Mouse (Mus musculus) neural tube, embryonic 10.5 days (tissue): ENCODE measurements around the gene Mlx.

ENCODE experiments used
- DNase-seq: peaks from one replicate; pipeline ENCODE4 v3.0.0-alpha.2; 2017; ENCODE audit warnings: low spot score; ENCODE audit errors: extremely low spot score

Mlx gene

DNA sequence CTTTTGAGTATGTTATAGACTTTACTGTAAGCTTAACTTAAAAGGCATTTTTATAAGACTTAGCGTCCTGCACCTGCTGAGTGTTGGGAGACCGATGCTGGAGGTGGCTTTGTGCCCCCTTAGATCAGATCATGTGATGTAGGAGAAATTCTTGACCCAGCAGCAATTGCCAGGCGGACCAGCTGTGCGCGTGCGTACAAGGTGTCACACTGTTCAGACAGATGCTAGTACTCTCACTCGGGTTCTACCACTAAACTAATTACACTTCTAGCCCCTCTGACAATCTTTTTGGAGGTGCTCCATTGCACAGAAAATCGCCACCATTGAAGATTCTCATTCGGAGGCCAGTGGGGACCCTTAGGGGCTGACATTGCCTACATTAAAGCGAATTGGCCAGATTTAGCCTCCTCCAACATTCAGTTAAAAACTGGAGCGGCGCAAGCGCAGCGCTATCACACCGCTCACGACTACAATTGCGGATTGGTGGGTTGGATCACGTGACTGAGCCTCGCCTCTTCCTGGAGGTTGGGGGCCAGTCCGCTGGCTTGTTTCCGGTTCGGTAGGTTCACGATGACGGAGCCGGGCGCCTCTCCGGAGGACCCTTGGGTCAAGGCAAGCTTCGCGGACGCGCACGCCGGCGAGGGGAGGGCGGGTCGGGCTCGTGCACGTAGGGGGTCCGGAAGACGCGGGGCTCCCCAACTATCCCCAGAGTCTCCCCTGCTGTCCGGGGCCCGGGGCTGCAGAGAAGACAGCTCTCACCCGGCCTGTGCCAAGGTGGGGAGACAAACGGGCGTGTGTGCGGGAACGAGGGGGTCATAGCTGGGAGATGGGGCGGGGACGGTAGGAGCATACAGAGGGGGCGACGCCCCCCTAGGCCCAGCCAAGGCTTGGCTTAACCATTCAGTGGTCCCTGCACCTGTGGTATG lies at the start of gene Mlx:
Gene Mlx (plus strand): TSS at position 522 of the 926 bp plus-strand sequence.
- peak; percentile 91 for DNase-seq

DNA sequence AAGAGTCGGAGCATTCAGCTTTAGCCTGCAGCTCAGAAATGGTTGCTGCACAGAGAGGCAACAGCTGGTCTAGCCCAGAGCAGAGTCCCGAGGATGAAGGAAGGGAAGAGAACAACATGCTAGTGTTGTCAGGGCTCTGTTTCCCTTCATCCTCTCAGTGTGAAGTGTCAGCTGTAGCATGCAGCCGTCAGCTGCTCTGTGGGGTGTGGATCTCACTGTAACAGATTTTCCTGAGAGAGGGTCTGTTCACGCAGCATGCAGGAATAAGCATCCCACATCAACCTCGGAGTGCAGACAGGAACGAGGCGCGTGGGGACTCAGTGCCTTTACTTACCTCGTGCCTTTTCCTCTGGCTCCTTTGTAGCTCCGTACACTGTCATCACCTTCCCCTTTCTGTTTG lies 49.3 kb upstream of the Mlx start:
- DNase-seq, result no peak

DNA sequence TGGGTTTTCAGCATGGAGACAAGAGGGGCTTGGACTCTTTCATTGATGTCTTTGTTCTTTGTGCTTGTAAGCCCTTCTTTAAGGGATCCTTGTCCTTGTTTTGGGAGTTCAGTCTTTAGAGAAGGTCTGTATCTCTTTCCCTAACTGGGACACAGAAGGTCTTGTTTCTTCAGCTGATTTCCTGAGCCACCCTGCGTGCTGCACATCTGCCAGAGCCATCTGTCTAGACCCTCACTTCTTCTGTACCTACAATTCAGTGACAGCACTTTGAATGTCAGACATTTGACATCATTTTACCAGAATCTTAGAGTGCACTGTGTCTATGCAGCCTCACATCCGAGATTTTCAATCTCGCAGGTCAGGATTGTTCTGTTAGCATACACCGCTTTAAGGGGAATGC lies 41.3 kb upstream of the Mlx start:
- no peak for DNase-seq

DNA sequence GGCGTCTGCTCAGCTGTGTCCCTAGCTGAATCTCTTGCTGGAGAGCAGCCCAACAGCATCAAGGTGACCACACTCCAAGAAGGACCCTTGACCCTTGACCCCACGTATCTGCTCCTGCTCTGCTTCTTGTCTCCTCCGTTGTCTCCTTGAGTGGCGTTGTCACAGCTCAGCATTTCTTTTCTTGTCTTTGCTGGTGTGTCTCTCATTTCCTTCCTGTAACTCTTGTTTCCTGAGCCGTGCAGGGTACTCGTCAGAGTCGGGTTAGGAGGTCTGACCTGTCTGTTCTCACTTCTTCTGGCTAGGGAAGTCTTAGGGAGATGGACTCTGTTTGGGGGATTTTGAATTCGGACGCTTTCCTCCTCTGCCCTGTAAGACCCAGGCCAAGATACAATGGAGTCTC lies 40.6 kb upstream of the Mlx start:
- no peak for DNase-seq

DNA sequence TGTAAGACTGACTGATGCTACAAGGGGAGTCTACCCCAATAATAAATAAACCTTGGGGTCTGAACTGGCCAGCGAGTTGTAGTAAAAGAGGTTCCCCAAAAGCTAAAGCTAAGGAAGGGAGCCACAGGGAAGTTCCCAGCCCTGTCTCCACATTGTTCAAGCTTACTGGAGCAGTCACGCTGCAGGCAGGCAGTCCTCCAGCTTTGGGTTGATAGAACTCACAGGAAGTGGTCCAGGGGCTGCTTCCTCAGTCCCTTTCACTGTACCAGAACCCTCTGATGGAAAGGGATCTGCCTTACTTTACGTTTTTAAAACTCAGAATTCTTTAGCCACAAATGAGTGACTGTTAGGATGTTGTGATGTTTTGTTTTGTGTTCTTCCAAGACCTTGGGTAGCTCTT lies 39.6 kb upstream of the Mlx start:
- no peak for DNase-seq

DNA sequence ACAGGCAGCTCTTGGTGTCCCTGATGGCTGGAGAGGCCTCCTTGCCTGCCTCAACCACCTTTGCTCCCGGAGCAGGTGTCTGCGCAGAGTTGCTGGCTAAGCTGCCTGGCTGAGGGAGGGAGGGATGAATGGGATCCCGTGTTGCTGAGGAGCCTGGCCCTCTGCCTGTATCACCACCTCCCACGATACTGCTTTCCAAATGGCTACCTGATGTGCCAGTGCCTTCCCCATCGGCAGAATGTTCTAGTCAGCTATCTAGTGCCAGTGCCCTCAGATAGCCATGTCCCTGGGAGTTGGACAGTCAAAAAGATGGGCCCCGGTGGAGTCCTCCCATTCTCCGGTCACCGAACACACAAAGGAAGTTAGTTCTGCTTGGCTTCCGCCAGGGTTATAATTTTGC lies 36.7 kb upstream of the Mlx start:
- DNase-seq, result no peak

DNA sequence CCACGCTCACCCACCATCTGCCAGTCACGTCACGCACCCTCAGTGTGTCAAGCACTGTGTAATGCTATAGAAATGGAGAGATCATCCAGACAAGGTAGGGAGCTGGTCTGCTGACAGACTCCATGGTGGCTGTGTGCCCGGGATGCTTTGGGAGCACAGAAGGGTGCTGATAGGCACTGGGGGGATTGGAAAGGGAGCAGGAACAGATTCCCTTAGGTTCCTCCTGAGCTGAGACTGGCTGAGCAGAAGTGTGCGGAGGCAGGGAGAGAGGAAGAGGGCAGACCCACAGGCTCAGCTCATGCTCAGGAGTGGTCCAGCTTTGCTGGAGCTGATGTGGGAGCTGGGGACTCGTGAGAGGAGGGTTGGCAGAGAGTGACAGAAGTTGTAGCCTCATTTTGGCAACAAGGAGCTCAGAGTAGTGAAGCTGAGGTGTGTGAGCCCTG lies 36.0 kb upstream of the Mlx start:
- no peak for DNase-seq

DNA sequence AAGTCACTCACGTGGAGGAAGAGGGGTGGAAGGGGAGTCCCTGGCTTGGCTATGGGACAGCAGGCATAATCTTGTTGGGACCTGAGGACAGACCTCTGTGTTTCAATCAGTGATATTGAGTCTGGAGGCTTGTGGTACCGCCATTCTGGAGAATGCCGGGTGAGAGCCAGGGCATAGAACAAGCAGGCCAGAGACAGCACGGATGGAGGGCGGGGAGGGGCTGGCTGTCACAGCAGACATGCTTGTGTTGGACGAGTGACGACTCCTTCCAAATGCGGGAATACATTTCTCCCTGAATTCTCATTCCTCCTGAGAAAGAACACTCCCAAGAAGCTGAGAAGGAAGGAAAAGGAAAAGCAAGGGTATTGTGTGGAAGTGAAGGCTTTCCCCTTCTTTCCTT lies 35.5 kb upstream of the Mlx start:
- DNase-seq, result no peak

DNA sequence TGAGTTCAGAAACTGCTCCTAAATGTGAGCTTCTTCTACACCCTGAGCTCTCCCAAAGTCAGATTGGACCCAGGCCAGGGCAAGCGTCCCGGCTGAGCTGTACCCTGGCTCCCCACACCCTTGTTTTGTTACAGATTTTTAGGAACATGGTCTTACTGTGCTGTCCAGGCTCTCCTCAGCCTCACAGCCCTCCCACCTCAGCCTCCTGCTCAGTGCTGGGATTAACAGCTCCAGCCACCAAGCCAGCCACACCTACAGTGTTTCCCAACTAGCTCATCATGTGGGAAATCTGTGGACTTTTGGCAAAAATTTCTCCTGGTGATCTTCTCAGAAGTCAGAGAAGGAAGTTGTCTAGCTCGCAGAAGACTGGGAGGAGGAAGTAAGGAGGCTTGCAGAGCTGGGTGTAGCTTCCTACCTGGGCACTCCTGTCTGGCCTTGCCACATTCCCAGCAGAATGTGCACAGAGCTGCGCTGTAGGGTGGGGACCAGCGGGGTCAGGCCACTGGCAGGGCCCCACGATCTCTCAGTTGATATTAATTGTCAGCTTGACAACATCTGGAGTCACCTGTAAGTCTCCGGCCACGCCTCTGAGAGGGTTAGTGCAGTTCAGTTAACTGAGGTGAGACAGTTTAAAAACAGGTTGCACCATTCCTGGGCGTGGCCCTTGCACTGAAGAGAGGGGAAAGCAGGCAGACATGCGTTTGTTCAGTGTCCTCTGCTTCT lies 34.2 kb upstream of the Mlx start:
- no peak for DNase-seq

DNA sequence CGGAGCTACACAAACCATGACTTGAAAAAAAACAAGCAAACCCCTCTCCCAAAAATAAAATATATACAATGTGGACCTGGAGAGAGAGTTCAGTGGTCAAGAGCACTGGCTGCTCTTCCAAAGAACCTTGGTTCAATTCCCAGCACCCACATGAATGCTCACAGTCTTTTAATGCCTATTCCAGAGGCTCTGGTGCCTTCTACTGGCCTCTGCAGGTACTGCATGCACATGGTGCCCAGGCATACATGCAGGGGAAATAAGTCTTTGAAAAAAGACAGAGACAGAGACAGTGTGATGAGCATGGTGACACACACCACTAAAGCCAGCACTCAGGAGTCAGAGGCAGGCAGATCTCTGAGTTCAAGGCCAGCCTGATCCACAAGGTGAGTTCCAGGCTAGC lies 33.1 kb upstream of the Mlx start:
- DNase-seq, result no peak

DNA sequence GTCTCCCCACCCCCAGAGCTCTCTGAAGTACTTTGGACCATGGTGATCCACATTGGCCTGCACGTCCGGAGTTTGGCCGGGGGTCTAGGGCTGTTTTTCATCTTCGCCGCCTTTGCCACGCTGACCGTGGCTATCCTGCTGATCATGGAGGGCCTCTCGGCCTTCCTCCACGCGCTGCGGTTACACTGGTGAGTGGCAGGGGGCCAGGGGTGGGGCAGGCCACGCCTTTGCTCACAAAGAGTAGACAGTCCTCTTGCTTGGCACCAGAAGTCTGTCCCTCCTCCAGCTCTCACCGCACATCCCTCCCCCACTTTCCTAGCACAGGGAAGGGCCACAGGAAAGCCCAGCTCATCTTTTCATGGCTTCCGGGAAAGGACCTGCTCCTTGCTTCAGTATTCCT lies 31.7 kb upstream of the Mlx start:
- DNase-seq, result no peak

DNA sequence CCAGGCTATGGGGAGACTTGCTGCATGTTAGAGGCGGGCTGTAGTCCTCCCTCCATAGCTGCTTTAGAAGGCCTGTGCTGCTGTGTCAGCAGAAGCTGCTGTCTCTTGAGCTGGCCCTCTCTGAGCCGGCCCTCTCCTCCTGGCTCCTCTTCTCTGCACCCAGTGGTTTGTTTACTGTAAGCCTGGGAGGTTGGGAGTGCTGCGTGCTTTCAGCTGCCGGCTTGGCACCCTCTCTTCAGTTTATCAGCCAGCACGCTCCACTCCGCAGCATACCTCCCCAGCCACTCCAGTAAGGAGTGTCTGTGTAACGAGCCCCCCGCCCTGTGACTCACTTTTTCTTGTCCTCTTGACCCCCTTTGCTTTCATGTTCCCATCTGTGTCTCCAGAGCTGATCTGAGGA lies 30.2 kb upstream of the Mlx start:
- no peak for DNase-seq

DNA sequence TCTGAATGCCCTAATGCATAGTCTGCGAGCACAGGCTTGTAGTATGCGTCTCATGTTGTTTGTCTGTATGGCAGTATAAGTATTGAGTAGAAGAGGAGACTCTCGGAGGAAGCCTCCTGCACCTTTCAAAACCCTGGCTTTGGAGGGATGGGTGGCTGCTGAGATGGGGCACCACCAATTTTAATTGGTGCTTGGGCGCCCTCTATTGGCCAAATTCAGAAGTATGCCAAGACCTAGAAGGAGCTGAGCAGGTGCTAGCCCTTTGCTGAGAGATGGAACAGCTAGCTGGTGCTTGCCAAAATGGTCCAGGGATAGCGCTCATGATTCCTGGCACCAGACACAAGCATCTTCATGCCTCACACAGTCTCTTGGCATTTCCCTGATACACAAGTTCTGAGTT lies 29.2 kb upstream of the Mlx start:
- peak; percentile 83 for DNase-seq

DNA sequence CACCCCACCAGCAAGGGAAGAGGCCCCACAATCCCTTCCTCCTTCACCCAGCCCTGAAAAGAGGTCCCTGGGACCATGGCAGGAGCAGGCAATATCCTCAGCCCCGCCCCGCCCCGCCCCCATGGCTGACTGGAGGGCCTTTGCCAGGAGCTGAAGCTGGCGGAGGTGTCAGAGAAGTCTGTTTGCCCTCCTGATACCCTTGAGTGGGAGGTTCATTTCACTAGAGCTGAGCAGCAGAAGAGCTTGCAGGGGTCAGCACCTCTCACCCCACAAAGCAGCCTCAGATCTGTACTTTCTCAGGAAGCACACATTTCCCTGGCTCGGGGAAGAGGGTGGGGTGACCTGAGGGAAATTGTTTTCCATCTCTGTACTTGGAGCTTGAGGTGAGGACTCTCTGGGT lies 28.4 kb upstream of the Mlx start:
- DNase-seq, result no peak

DNA sequence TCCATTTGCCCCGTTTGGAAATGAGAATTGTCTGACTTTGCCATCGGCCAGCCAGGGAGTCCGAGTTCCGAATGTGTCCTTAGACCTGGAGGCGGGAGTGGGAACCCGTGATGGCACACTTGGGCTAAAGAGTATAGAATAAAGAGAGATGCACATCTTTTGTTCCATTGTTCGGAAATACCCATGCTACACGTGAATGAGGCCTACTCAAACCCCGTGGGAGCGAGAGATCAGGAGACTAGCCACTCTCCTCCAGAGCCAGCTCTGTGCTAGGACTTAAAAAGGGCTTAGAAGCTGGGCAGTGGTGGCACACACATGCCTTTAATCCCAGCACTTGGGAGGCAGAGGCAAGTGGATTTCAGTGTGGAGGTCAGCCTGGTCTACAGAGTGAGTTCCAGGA lies 27.6 kb upstream of the Mlx start:
- DNase-seq, result no peak

DNA sequence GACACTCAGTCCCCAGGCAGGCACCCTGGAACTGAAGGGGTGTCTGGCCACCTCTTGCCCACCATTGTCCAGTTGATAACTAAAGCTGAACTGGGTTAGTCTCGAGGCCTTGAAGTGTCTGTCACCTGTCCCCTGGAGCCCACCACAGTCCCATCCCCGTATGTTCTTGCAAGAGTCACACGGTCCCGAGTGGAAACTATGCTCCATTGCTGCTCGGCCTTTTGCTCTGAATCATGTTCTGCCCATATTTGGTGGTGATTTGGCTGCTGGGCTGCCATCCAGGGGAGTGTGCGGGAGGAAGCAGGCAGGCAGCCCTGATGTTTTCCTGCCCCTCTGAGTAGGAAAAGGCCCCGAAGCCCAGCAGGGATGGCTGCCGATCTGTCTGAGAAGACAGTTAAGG lies 27.0 kb upstream of the Mlx start:
- DNase-seq, result no peak

DNA sequence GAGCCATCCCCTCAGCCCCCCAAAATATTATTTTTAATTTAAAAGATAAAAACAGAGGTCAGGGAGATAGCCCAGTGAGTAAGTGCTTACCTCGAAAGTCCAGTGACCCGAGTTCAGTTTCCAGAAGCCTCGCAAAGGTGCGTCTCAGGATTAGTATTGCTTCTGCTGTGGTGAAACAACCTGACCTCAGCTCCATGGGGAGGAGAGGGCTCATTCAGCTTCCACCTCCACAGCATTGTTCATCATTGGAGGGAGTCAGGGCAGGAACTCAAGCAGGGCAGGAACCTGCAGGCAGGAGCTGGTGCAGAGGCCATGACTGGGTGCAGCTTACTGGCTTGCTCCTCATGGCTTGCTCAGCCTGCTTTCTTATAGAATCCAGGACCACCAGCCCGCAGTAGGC lies 26.0 kb upstream of the Mlx start:
- DNase-seq, result no peak

DNA sequence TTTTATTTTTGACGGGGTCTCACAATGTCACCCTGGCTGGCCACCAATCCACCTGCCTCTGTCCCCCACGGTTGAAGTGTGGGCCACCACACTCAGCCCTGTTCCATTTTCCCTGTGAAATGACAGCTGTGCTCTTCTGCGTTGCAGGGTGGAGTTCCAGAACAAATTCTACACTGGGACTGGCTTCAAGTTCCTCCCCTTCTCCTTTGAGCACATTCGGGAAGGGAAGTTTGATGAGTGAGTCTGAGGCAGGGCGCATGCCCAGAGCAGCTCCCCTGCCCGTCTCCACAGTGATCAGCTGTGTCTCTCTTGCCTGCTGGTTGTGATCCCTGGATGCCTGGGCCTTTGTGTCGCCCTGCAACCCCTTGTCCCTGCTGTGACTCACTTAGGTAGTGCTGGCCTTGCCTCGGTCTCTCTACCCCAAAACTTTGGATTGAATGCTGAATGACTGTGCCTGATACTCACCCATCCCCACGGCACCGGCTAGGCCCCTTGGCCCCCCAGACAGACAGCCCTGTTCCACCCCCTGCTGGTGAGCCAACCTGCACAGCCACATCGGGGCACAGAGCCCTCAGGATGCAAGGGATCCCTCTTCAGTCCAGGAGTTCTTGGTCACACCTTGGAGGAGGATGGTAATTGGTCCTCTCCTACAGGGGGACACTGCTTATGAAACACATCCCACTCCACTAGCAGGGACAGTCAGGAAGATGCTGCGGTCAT lies 24.8 kb upstream of the Mlx start:
- DNase-seq, result no peak

DNA sequence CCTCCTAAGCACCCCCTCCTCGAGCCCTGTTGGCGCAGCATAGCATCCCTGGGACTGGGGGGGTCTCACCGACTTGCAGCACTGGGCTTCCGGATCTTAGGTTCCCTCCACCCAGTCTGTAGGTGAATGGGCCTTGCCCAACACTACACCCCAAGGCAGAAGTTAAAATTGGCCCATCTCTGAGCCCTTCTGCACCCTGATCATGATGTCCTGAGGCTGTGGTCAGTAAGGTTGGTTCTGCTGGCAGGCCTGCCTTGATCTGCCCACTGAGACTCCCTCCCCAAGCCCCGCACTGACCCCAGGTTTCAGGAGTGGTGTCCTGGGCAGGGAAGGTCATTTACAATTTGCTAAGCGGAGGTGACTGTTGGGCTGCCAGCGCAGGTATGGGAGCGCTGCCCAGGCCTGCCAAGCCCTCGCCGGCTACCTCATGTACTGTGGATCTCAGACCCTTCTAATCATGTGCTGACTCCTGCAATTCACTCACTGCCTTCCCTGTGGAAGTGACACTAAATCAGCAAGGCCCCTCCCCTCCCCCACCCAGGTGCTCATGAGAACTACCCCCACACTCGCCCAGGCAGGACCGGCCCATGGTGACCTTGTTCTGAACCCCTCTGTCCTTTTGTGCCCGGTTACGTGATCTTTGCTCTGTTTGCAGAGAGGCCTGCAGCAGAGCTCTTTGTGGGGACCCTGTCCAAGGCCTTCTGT lies 24.0 kb upstream of the Mlx start:
- DNase-seq, result no peak

DNA sequence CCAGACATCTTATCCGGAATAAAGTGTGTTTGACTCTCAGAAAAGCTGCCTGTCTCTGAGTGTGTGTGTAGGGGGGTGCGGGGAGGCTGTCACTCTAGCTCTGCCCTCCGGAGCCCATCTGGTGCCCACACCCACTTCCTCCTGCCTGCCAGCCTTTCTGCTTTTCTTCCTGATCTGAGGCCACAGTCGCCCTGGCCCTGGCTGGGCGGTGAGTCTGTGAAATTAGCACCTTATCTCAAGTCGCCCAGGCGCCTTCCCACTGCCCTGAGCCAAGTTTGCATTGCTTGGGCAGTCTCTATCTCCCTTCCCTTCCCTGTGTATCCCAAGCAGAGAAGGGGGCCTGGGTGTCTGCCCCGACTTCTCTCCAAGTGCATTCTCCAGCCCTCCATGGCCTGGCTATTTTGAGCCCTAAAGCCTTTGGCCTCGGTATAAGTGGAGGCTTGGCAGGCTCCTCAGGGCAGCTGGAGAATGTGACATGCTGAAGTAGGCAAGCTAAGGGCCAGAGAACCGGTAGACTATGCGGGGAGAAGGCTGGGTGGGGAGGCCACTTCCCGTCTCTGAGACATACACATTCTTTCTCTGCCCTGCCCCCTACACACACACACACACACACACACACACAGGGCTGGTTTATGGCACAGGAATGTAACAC lies 23.3 kb upstream of the Mlx start:
- no peak for DNase-seq

DNA sequence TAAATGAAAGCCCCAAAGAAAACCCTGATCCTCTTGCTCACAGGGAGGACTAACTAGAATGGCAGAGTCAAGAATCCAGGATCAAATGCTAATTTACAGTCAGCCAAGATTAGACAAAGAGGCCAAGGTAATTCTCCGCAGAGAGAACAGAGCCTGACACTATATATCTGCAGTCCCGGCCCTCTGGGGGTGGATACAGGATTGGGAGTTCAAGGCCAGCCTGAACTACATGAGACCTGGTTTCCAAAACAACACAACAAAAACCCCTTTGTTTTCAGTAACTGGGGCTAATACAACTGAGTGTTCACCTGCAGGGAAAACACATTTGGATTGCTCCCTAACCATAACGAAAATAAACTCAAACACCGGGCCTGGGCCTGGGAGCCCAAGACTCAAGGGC lies 22.6 kb upstream of the Mlx start:
- no peak for DNase-seq
